Comparison of ENCODE assay signal across 13 mouse cellular contexts in the genomic region with DNA sequence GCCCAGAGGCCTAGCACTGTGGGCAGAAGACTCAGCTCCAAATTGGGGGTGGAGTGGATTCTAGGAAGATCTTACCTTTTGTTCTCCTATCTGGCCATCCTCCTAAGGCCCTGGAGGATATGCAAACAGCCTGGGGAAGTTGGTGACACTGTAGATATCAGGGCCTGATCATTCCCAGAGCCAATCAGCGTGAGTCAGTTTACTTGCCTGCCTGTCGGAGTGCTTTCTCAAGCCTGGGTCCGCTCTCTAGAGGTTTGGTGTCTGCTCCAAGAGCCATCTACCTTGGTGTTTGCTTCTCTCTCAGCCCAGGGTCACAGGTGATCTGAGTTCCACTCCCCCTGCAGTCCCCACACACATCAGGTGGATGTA.
"Had no signal": no experiment of that assay in that cellular context is flagged by ENCODE, and none has a peak within 500 bp of the region (broad histone marks: within the 10 kb centered on the region; RNA-seq: fewer than 3 reads in every experiment).

No protein-coding gene starts in this region.

- H3K4me1 ChIP-seq: midbrain, embryonic 12.5 days; neural tube, embryonic 13.5 days; stomach, embryonic 15.5 days had no signal

- H3K9me3 ChIP-seq: limb, embryonic 10.5 days; liver, embryonic 13.5 days; midbrain, embryonic 12.5 days; neural tube, embryonic 13.5 days; stomach, embryonic 15.5 days had no signal

- H3K4me2 ChIP-seq: liver, embryonic 13.5 days; midbrain, embryonic 12.5 days; neural tube, embryonic 13.5 days; stomach, embryonic 15.5 days had no signal

- H3K27ac ChIP-seq: limb, embryonic 10.5 days; liver, embryonic 13.5 days; midbrain, embryonic 12.5 days; neural tube, embryonic 13.5 days; stomach, embryonic 15.5 days had no signal

- H3K4me3 ChIP-seq: limb, embryonic 10.5 days; liver, embryonic 13.5 days; midbrain, embryonic 12.5 days; neural tube, embryonic 13.5 days; stomach, embryonic 15.5 days had no signal

- H3K9ac ChIP-seq: liver, embryonic 13.5 days; liver, postnatal 0 days; midbrain, embryonic 12.5 days; neural tube, embryonic 13.5 days; stomach, embryonic 15.5 days had no signal

- DNase-seq: kidney, postnatal 14 days; liver, embryonic 13.5 days; liver, postnatal 0 days; retina, postnatal 1 day; right cerebral cortex, postnatal 4 days; spleen, adult 18-20 months; thymus, adult 2 months; thymus, postnatal 25 days had no signal

- ATAC-seq: liver, postnatal 0 days; midbrain, embryonic 16.5 days had no signal

- H3K27me3 ChIP-seq: liver, embryonic 13.5 days; midbrain, embryonic 12.5 days; neural tube, embryonic 13.5 days; stomach, embryonic 15.5 days had no signal

- H3K36me3 ChIP-seq: limb, embryonic 10.5 days; liver, embryonic 13.5 days; midbrain, embryonic 12.5 days; neural tube, embryonic 13.5 days; stomach, embryonic 15.5 days had no signal
